Mouse (Mus musculus) ovary, postnatal 36 days (tissue): Measurements from ENCODE around the gene Fpr-rs7.

Experiments used
- DNase-seq: peaks from one replicate; pipeline ENCODE4 v3.0.0; 2022; ENCODE audit warnings: low spot score, mixed read lengths

Fpr-rs7 gene

DNA sequence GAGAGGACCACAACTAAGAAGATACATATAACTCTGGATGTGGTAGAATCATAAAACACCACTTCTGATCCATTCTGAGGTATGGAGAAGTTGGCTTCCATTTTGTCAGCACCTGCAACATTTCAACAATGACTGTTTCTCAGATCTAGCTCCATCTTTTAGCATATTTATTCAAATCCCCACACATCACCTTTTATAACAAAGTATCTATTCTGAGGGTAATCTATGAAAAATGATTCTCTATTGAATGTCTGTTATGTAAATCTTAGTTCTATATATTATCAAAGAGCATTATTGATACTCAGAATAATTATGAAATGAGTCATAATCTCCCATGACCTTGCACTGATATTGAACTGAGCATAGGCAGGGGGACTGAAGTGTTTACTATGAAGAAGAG is at the start of gene Fpr-rs7:
Fpr-rs7 (minus strand) TSS at position 101 of the 400 bp plus-strand sequence.
- DNase-seq: no peak

DNA sequence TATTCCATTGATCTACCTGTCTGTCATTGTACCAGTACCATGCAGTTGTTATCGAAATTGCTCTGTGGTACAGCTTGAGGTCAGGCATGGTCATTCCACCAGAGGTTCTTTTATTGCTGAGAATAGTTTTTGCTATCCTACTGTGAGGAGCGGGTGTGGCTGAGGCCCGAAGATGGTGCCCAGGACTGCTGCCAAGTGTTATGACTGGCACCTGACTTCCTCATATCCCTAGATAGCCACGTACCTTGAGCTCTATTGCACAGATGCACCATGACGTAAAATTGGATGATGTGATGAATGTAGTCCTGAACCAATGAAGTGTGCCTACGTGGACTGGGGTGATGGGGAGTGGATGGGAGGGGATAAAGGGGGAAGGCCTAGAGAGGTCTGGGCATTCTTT is 39.9 kb downstream of the Fpr-rs7 start:
- DNase-seq: no peak

DNA sequence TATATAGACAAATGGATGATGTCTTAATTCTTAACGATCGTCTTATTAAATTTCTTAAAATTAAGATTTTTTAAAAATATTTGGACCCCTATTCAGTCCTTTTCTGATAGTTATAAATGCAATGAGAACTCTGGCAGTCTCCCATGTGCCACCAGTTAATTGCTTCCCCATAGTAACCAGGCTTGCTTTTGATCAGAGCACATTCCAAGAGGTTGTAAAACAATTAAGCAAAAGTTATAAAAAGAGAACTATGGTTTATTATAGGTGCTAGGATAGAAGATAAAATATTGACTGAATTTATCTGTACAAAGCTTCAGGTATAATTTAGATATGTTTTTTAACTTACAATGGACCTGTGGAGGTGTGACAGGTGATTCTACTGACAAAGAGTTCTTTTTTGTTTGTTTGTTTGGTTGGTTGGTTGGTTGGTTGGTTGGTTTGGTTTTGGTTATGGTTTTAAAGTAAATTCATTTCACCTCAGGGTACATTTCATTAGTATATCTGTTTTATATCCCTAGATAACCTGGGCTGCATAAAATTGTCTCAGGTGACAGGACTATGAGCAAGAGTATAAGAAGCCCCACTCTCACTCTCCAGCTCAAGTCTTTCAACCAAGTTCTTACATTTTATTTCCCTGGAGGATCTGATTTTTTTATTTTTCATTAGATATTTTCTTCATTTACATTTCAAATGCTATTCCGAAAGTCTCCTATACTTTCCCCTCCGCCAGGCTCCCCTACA is 42.2 kb downstream of the Fpr-rs7 start:
- no peak for DNase-seq
